Mouse (Mus musculus) CH12.LX (cell line): ENCODE results near the gene Tirap. TPM values are rescaled to one million over a fixed set of nuclear protein-coding genes. Genes with fewer than 3 reads are reported as not detected.

Experiments used
- DNase-seq: peaks from one replicate; pipeline ENCODE4 v3.0.0-alpha.2; 2013; ENCODE audit errors: extremely low read depth
- H3K27ac ChIP-seq: 2 replicates; pipeline ENCODE4 v1.5.1; 2012; ENCODE audit warnings: low read depth, mild to moderate bottlenecking, control low read depth, moderate library complexity; ENCODE audit not compliant: insufficient read depth
- H3K27me3 ChIP-seq: replicated peaks from 2 replicates; pipeline ENCODE3; 2012; ENCODE audit warnings: inconsistent platforms
- H3K36me3 ChIP-seq, 2 experiments: replicated peaks in 1 of 2; 2 replicates each; pipeline versions ENCODE3 to v1.6.1; 2012; ENCODE audit warnings: inconsistent platforms in 1 of 2, low read length in 1 of 2, mild to moderate bottlenecking in 1 of 2, mixed read lengths in 1 of 2, moderate library complexity in 1 of 2; ENCODE audit not compliant: control insufficient read depth in 1 of 2, insufficient read depth in 1 of 2
- H3K4me1 ChIP-seq, 2 experiments: 2 replicates each; pipeline ENCODE4 v1.6.1; 2012; ENCODE audit warnings: inconsistent platforms in 1 of 2, moderate library complexity in 1 of 2; ENCODE audit not compliant: insufficient read depth in 2 of 2, control insufficient read depth in 1 of 2
- H3K4me2 ChIP-seq: 2 replicates; pipeline ENCODE4 v1.6.1; 2012; ENCODE audit warnings: low read depth, mild to moderate bottlenecking, control low read depth; ENCODE audit not compliant: poor library complexity, insufficient read depth, severe bottlenecking
- H3K4me3 ChIP-seq, 3 experiments: fragments of 150-350 bp in 1 of 3; sonication (generic) in 1 of 3; replicated peaks in 1 of 3; 2 replicates each; pipeline versions ENCODE3 to v1.5.1; 2011 to 2012; ENCODE audit warnings: low read depth in 2 of 3, low read length in 2 of 3, mild to moderate bottlenecking in 2 of 3, moderate library complexity in 2 of 3, control low read depth in 1 of 3, improper control_type of control experiment in 1 of 3, inconsistent platforms in 1 of 3, mixed read lengths in 1 of 3; ENCODE audit not compliant: poor library complexity in 1 of 3
- H3K79me2 ChIP-seq: replicated peaks from 2 replicates; pipeline ENCODE4 v1.6.1; 2012; ENCODE audit warnings: mild to moderate bottlenecking, moderate library complexity; ENCODE audit not compliant: control insufficient read depth, poor library complexity, insufficient read depth, severe bottlenecking; ENCODE audit errors: extremely low read depth
- H3K9ac ChIP-seq: 2 replicates; pipeline ENCODE4 v1.6.1; 2012; ENCODE audit warnings: low read depth, mild to moderate bottlenecking, control low read depth, moderate library complexity; ENCODE audit not compliant: insufficient read depth
- H3K9me3 ChIP-seq: replicated peaks from 2 replicates; pipeline ENCODE3; 2012; ENCODE audit warnings: low read length, inconsistent platforms, mixed read lengths
- CHD2 ChIP-seq: IDR thresholded peaks from 2 replicates; pipeline ENCODE4 v1.6.1; 2011; ENCODE audit warnings: low read length, improper control_type of control experiment
- E2F4 ChIP-seq: IDR thresholded peaks from 2 replicates; pipeline ENCODE4 v1.6.1; 2011; ENCODE audit warnings: low read depth, low read length, improper control_type of control experiment; ENCODE audit not compliant: insufficient replicate concordance
- ELF1 ChIP-seq: IDR thresholded peaks from 2 replicates; pipeline ENCODE4 v1.6.1; 2014; ENCODE audit warnings: low read depth, mild to moderate bottlenecking, inconsistent platforms, low read length, improper control_type of control experiment
- ETS1 ChIP-seq: conservative IDR thresholded peaks from 2 replicates; pipeline ENCODE4 v1.6.1; 2012; ENCODE audit warnings: low read depth, mild to moderate bottlenecking, inconsistent platforms, low read length, improper control_type of control experiment, moderate library complexity
- JUN ChIP-seq: IDR thresholded peaks from 2 replicates; pipeline ENCODE4 v1.6.1; 2011; ENCODE audit warnings: low read depth, mild to moderate bottlenecking, low read length, improper control_type of control experiment, moderate library complexity; ENCODE audit not compliant: insufficient read depth
- KAT2A ChIP-seq: IDR thresholded peaks from 2 replicates; pipeline ENCODE4 v1.6.1; 2012; ENCODE audit warnings: low read length, improper control_type of control experiment, inconsistent platforms; ENCODE audit not compliant: insufficient replicate concordance
- MAFK ChIP-seq: IDR thresholded peaks from 2 replicates; pipeline ENCODE4 v1.6.1; 2011; ENCODE audit warnings: low read length, improper control_type of control experiment; ENCODE audit not compliant: insufficient replicate concordance
- MAZ ChIP-seq: IDR thresholded peaks from 2 replicates; pipeline ENCODE4 v1.6.1; 2012; ENCODE audit warnings: low read depth, mild to moderate bottlenecking, inconsistent platforms, low read length, improper control_type of control experiment, moderate library complexity
- MEF2A ChIP-seq: IDR thresholded peaks from 2 replicates; pipeline ENCODE4 v1.6.1; 2014; ENCODE audit warnings: low read depth, mild to moderate bottlenecking, inconsistent platforms, low read length, improper control_type of control experiment, borderline replicate concordance
- MYC ChIP-seq: IDR thresholded peaks from 2 replicates; pipeline ENCODE4 v1.6.1; 2011; ENCODE audit warnings: low read depth, mild to moderate bottlenecking, improper control_type of control experiment, low read length
- NRF1 ChIP-seq: IDR thresholded peaks from 2 replicates; pipeline ENCODE4 v1.6.1; 2014; ENCODE audit warnings: low read depth, mild to moderate bottlenecking, inconsistent platforms, low read length, improper control_type of control experiment, moderate library complexity
- POLR2A ChIP-seq: IDR thresholded peaks from 2 replicates; pipeline ENCODE4 v1.6.1; 2011; ENCODE audit warnings: low read depth, mild to moderate bottlenecking, improper control_type of control experiment, low read length
- POLR2AphosphoS2 ChIP-seq: IDR thresholded peaks from 2 replicates; pipeline ENCODE4 v1.6.1; 2011; ENCODE audit warnings: low read depth, low read length, improper control_type of control experiment
- RCOR1 ChIP-seq: conservative IDR thresholded peaks from 2 replicates; pipeline ENCODE4 v1.6.1; 2012; ENCODE audit warnings: low read depth, mild to moderate bottlenecking, inconsistent platforms, low read length, improper control_type of control experiment
- SIN3A ChIP-seq: IDR thresholded peaks from 2 replicates; pipeline ENCODE4 v1.6.1; 2012; ENCODE audit warnings: low read length, improper control_type of control experiment, inconsistent platforms
- SMC3 ChIP-seq: IDR thresholded peaks from 2 replicates; pipeline ENCODE4 v1.6.1; 2011; ENCODE audit warnings: low read depth, low read length, improper control_type of control experiment
- TBP ChIP-seq: conservative IDR thresholded peaks from 2 replicates; pipeline ENCODE4 v1.6.1; 2011; ENCODE audit warnings: low read depth, low read length, improper control_type of control experiment
- TCF12 ChIP-seq: IDR thresholded peaks from 2 replicates; pipeline ENCODE4 v1.6.1; 2014; ENCODE audit warnings: low read depth, mild to moderate bottlenecking, inconsistent platforms, low read length, improper control_type of control experiment
- USF2 ChIP-seq: conservative IDR thresholded peaks from 2 replicates; pipeline ENCODE4 v1.6.1; 2011; ENCODE audit warnings: low read depth, low read length, improper control_type of control experiment
- ZC3H11A ChIP-seq: IDR thresholded peaks from 2 replicates; pipeline ENCODE4 v1.6.1; 2012; ENCODE audit warnings: low read depth, mild to moderate bottlenecking, inconsistent platforms, low read length, improper control_type of control experiment
- ZKSCAN1 ChIP-seq: IDR thresholded peaks from 2 replicates; pipeline ENCODE4 v1.6.1; 2012; ENCODE audit warnings: low read depth, inconsistent platforms, low read length, improper control_type of control experiment, borderline replicate concordance
- dilution Hi-C: fragments of 300-500 bp; cut with MboI; formaldehyde crosslinking; loops from 2 replicates; pipeline ENCODE4 v1.14.3; 2020; ENCODE audit warnings: low sequenced_read_pairs; ENCODE audit not compliant: extremely low pct_unique_long_range_greater_than_20kb, extremely low pct_ligation_motif_present
- in situ Hi-C: fragments of 300-500 bp; cut with MboI; formaldehyde crosslinking; loops from 3 replicates; pipeline ENCODE4 v1.14.3; 2019; ENCODE audit warnings: low sequenced_read_pairs, low pct_ligation_motif_present, low pct_unique_long_range_greater_than_20kb, mixed read lengths
- polyA plus RNA-seq: library from polyadenylated mRNA; unstranded; fragments of >175 nt; gene quantifications from 2 replicates; pipeline ENCODE4 v1.2.1, GENCODE M21; 2012; ENCODE audit warnings: low read depth; ENCODE audit not compliant: insufficient read length
- total RNA-seq, 2 experiments: library from RNA; depleted of rRNA; stranded (reverse); fragments of 300-350 nt in 1 of 2; fragments of >200 nt in 1 of 2; gene quantifications; 2 replicates each; pipeline ENCODE4 v1.2.3; 2012 to 2014

The Tirap gene
- total and polyA plus RNA-seq, 3 experiments, result 10.5 to 18.7 (median 14.2) TPM

DNA sequence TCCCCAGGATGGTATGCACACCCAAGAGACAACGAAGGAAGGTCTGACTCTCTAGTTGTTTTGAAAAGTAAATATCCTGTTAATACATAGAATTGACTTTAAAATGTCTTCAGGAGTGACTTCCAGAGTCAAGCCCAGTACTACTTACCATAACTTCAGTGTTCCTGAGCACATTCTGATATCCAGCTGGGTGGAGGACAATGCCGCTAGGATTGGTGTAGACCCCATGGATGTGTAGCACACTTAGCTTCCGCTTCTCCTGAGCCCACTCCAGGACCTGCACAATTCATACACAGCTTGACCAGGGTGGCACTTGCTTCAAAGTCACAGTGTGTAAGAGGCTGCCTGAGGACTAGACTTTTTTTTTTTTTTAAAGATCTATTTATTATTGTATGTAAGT, 23.4 kb upstream of the Tirap start:
- no peak overlapping the region for H3K27ac ChIP-seq
- H3K4me2 ChIP-seq, result no peak overlapping the region
- no peak overlapping the region for H3K4me3 ChIP-seq
- peaks cover 18 to 68% of the 10 kb centered on the region in 2 experiments for H3K36me3 ChIP-seq
- in situ Hi-C loops (no loop called here), dilution Hi-C loops (no loop called here)
- H3K79me2 ChIP-seq, result no peaks in the 10 kb centered on the region
- H3K9me3 ChIP-seq, result no peaks in the 10 kb centered on the region
- TF ChIP-seq SMC3 (no peak), JUN (no peak), TBP (no peak), E2F4 (no peak), ZKSCAN1 (no peak), SIN3A (no peak), ELF1 (no peak), MAZ (no peak), NRF1 (no peak), ZC3H11A (no peak), KAT2A (no peak)
- H3K4me1 ChIP-seq, result no peaks in the 10 kb centered on the region
- H3K9ac ChIP-seq, result no peak overlapping the region
- DNase-seq, result no peak
- H3K27me3 ChIP-seq, result no peaks in the 10 kb centered on the region

DNA sequence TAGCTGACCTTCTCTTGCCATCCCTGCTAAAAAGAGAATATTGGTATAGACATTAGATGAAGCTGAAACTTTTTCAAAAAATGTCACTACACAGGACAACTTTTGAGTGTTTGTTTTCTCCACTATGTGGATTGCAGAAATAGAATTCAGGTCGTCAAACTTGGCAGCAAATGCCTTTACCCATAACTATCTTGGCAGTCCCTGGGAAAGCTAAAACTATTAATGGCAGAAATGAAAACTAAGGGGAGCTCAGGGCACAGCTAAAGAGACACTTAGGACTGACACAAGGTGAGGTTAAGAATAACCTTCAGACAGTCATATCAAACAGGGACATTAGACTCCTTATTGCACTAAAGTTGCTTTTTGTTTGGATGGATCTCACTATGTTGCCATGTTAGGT, 17.9 kb upstream of the Tirap start:
- Histone ChIP-seq H3K4me3 (no peak overlapping the region), H3K79me2 (peaks cover 2% of the 10 kb centered on the region; the same call in 1 of the 2 replicates), H3K27ac (no peak overlapping the region), H3K27me3 (no peaks in the 10 kb centered on the region), H3K4me1 (no peaks in the 10 kb centered on the region), H3K36me3 (peaks cover 52 to 82% of the 10 kb centered on the region in 2 experiments), H3K4me2 (no peak overlapping the region), H3K9me3 (no peaks in the 10 kb centered on the region), H3K9ac (no peak overlapping the region)
- dilution Hi-C loops, result no loop called here
- TF ChIP-seq MYC, result no peak
- no peak for TF ChIP-seq SMC3
- no peak for TF ChIP-seq POLR2AphosphoS2
- TF ChIP-seq POLR2A, result no peak
- no peak for TF ChIP-seq MEF2A
- TF ChIP-seq JUN, result no peak
- no peak for TF ChIP-seq ETS1
- no peak for TF ChIP-seq SIN3A
- TF ChIP-seq CHD2, result no peak
- no peak for TF ChIP-seq MAFK
- no peak for TF ChIP-seq NRF1
- TF ChIP-seq TCF12, result no peak
- no peak for TF ChIP-seq USF2
- no peak for TF ChIP-seq MAZ
- TF ChIP-seq RCOR1, result no peak
- no peak for DNase-seq
- in situ Hi-C loops, result no loop called here
